Mouse (Mus musculus): Measurements from ENCODE around the gene Tril.

DNA sequence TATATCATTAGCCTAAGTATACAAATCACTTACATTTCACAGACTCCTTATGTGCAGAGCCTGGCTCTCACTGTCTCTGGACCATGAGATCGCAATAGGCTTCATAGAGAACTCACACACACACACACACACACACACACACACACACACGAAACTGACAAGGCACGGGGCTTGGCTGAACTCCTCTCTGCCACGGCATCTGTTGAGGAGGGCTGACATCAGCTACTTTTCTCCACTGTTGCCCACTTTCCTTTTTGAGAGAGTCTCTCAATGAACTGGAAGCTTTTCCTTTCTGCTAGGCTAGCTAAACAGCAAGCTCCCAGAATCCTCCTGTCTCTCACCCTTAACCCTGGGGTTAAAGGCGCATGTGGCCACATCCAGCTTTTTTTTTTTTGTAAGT lies 14.6 kb downstream of the Tril start:
- TF ChIP-seq POLR2A (IDR thresholded peaks at IDR 0.05; ENCODE audit: insufficient read depth, low read depth, low read length) (no peak), CTCF (IDR thresholded peaks at IDR 0.05; ENCODE audit: insufficient read depth, low read depth, low read length) (no peak)

Data from olfactory bulb, adult 2 months (tissue).